Mouse (Mus musculus): Measurements from ENCODE around the gene Tle3.

The Tle3 gene

DNA sequence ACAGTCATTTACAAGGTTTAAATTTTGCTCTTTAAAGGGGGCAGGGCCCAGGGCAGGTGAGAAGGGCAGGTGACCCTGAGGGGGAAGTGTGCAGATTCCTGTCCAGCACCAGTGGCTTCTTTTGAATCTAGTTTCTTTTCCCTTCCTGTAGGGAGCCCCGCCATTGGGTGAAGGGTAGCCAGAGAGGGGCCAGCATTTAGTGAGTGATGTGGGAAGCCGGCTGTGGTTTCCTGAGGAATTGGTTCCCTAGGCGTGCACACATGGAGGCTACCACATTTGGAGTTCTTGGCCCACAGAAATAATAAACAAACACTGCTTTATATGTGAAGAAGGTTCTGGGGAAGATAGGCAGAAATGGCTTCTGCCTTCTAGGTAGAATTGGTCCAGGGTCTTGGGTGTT lies 4.5 kb downstream of the Tle3 start:
- DNase-seq (ENCODE audit: low read depth, low spot score) = no peak

DNA sequence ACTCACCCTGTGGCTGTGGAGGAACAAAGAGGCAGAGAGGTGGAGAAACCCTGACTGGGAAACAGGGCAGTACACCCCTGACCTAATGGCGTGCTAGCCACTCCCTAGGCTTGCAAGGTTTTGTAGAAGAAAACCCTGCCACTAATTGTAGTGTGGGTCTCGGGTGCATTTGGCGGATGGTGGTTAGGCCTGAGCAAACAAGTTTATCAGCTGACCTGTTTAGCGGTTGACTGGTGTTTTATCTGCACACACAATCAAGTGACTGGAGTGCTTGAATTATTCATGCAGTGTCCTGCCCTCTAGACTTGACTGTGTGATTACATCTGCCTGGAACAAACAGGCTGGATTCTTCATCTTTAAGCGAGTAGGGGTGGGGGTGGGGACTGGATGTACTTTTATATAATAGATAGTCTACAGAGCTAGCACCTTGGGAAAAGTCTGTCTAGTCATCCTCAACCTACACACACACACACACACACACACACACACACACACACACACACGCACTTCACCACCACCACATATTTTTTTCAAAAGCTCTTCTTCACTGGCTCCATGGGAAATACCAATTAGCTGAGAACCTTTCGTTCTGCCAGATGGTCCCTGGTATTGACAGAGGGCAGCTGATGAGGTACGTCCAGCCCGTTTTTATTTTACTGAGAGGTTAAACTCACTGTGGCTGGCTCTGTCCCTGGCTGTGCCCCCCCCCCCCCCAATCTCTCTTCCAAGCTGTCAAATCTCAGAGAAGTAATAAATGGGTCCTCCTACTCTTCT lies 5.7 kb downstream of the Tle3 start:
- peak; percentile 76 for DNase-seq (ENCODE audit: low read depth, low spot score)

DNA sequence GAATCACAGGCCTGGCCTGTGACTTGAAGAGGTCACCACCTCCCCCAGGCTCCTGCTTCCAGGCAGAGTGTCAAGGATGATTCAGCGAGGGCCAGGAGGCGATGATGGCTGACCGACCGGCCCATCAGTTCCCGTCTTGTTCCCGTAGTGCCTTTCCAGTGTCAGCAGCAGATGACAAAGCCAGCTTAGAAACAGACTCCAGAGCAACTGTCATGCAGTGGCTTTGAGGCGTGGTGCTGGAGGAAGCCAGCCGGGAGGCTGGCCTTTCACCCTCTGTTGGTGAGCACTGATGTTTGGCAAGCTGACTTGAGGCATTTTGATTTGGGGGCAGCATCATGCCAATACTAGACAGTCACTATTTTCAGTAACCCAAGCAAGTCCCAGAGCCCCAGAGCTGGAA lies 6.3 kb downstream of the Tle3 start:
- no peak for DNase-seq (ENCODE audit: low read depth, low spot score)

DNA sequence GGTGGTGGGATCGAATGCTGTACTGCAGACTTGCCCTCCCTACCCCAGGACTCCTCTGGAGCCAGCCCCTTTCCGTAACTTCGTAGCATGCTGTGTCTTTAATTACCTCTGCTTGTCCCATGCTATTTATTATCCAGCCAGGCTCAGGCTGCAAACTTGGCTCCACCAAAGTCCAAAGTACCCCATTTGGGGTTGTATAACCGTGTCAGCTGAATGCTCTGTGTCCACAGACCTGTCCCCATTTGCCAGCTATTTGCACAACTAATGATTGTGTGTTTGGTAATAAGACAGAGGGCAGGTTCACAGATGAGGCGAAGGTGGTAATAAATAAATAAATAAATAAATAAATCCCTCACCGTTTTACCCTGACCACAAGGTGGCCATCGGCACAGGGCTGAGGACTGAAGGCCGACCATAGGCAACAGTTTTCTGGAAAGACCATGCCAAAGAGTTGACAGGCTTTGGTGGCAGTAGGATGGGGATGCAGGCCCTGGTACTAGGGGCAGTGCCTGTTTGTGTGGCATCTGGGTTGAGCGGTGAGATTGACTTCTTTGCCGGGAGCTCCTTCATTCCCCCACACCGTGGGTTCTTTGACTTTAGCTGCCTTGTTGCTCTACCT lies 7.0 kb downstream of the Tle3 start:
- no peak for DNase-seq (ENCODE audit: low read depth, low spot score)

DNA sequence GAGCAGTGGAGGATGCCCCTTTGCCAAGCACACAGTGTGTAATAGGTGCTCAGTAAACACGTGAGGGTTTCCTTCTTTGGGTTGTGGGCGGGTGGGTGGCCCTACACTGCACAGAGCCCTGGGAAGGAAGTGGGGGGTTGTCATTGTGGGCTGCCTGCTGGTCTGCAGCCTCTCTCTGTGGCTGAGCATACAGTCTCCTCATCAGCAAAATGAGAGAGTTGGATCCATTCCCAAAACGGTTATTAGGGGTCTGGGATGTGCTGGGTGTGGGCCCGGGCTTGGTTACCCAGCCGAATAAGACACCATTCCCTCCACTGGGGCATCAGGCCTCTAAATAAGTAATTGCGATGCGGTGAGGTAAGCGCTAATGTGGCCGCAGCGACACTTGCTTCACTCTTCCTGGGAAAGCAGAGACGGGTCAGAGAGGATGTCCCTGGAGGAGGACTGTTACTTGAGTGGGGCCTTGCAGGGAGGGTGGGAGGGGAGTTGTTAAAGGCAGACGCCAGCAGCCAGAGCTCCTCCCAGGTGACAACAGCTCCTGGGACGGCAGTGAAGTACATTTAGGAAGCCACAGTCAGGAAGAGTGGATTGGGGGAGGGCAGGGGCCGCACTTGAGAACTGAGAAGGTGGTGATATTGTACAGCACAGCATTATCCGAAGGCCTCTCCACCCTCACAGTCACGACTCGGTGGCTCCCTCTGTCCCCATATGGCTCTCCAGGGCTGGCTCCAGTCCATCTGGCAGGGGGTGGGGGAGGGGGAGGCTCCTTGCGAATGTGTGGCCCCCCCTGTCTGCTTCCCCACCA lies 8.3 kb downstream of the Tle3 start:
- DNase-seq (ENCODE audit: low read depth, low spot score) = no peak

DNA sequence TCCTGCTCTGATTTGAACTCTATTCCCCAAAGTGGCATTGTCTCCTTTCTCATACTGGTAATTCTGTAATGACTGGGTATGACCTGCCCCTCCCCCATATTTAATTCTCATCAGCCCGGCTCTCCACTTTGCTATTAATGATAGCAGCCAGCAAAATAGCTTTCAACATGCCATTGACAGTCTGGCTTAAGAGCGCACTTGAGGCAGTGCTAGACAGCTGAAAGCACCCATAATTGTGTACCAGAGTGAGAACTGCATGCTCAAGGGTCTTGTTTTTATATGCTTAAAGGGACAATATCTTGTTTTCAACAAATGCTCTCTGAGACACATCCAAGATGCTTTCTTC lies 8.9 kb downstream of the Tle3 start:
- DNase-seq (ENCODE audit: low read depth, low spot score) = no peak

DNA sequence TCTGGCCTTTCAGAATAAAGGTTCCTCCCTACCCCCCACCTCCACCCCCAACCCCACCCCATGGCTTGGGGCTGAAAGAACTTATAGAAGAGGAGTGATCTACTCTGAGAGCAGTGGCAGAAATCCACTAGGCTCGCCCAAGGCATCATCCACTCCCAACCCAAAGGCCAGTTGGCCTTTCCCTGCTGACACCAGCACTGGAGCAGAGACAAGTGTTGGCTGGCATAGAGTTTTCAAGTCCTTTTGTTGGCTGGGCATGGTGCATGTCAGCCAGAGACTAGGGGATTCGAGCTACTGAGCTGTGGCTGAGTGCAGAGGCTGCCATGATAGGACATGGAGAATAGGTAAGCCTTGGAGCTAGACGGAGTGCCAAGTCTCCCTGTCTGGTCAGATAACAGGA lies 9.3 kb downstream of the Tle3 start:
- DNase-seq (ENCODE audit: low read depth, low spot score) = no peak

DNA sequence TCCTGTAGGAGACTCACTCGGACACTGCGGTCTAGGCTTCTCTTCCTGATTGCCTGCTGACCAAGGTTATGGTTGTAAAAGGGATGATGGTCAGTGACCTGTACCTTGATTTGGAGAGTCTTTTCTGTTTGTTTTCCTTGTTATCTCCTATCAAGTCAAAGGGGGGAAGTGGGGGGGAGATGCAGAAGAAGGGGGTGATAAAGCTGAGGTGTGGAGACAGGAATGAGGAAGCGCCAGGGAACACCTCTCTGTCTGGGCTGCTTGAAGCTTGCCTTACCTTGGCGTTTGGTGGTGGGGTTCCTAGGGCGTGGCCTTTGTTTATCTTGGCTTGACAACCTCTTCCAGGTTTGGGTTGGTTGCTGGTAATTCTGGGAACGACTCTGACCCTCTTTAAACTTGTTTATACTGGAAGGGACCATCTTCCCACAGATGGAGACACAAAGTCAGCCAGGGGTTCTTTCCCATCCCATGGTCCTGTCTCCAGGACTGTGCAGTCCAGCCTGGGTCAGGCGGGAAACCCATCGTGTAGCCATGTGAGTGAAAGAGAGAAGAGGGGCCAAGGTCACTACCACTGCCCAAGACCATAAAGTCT lies 10.5 kb downstream of the Tle3 start:
- DNase-seq (ENCODE audit: low read depth, low spot score) = no peak

DNA sequence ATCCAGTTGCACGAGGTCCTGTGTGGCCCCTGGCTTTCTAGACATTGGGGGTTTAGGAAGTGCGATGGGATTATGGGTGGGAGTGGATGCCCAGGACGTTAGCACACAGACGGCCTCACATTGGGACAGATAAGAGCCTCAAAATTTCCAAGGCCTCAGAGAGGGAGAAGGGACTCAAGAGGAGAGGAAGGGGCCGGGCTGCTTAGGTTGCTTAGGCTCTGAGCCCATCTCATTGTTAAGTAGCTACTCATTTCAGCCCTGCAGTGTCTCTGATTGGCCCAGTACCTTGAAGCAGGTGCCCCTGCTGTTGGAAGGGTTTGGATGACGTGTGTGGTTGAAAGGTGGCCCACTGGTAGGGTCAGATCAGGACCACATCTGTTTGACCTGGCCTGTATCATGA lies 11.9 kb downstream of the Tle3 start:
- no peak for DNase-seq (ENCODE audit: low read depth, low spot score)

DNA sequence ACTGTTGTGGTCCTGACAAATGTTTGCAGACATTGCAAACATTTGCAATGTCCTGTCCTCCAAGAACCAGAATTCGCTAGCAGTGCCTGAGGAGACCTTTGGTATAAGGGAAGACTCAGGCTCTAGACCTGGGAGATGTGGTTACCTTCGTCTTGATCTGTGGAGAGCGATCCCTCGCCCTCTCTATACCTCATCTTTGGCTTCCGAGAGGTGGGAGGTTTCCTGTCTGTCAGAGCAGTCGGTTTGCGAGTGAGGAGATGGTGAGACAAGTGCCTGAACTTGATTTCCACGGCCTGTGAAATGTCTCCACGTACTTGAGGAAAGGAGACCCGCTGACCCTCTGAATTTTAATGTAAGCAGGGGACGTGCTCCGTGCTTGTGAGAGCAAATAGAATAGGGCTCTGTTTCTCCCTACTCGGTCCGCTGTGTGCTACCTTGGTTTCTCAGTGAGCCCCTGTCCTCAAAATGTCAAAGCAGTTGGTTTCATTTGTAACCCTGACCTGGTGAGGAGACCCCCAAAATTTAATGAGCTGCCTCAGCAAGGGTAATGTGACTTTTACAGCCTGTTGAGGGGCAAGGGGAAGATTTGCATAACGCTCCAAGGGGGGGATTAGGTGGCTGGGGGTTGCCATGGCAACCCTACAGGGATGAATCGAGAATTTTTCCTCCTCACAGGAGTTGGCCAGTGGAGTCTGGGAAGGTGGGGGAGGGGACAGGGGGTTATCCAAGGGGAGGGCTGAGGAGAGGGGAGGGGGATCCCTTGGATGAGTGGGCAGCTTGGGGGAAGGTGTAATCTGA lies 12.7 kb downstream of the Tle3 start:
- DNase-seq (ENCODE audit: low read depth, low spot score) = peak; percentile 92

DNA sequence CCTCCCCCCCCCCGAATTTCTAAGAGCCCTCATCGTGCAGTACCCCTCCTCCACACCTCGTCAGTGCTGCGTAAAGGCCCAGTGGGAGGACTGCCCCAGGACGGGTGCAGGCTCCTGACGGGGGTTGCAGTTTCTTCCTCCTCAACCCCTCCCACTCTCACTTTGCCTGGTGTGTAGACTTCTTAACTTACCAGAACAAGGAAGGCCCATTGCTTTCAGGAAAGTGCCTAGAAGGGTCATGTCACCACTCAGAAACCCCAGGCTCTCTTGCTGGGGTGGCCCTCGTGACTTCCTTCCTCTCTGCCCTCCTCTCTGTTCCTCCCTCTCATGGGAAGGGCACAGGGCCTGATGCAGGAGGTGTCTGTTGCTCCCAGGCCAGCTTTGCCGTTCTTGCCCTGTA lies 13.6 kb downstream of the Tle3 start:
- peak; percentile 70 for DNase-seq (ENCODE audit: low read depth, low spot score)

DNA sequence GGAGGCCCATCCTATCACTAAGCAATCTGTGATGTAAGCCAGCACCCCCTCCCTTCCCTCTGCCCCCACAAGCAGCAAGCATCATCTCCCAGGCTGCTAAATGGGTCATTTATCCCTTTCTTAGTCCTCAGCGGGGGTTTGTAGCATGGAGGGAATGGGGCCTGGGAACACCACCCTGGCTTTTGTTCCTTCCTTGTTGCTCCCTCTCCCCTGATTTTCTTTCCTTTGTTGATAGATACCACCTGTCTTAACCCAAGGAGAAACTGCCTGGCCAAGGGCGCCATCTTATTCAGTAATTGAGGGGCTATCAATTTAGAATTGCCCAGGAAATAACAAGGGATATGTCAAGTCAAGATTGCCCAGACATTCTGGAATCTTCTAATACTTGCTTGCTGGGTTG lies 14.1 kb downstream of the Tle3 start:
- DNase-seq (ENCODE audit: low read depth, low spot score) = peak; percentile 93

DNA sequence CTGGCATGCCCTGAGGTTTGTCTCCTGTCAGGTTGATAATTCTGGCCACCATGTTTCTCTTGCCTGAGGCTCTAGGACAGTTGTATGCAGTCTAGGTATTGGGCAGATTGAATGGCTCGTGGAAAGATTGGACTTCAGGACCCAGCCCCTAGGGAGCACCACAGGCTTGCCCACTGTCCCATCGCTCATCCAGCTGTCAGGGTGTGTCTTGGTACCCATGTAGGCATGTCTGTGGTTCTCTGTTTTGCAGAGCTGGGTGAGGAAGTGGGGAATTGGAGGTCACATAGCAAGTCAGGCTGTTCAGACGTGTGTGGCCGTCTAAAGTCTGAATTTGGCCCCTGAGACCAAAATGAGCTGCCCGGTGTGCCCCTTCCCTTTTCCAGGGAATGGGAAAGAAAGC lies 15.6 kb downstream of the Tle3 start:
- no peak for DNase-seq (ENCODE audit: low read depth, low spot score)

DNA sequence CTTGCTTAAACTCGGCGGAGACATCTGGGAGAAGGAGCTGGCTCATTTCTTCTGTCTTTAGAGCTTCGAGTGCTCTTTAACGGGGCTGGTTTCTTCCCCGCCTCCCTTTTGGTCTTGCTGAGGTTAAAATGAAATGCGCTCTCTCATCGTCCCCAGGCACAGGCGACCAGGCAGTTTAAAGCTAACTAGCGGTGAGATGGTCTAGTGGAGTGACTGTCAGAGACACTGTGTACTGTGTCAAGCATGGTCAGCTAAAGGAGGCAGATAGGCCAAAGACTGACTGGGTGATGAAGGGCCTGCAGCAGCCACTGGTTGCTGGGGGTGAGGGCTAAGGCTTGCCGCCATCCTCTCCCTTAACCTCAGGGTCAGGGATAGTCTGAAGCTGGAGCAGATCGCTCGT lies 16.0 kb downstream of the Tle3 start:
- no peak for DNase-seq (ENCODE audit: low read depth, low spot score)

DNA sequence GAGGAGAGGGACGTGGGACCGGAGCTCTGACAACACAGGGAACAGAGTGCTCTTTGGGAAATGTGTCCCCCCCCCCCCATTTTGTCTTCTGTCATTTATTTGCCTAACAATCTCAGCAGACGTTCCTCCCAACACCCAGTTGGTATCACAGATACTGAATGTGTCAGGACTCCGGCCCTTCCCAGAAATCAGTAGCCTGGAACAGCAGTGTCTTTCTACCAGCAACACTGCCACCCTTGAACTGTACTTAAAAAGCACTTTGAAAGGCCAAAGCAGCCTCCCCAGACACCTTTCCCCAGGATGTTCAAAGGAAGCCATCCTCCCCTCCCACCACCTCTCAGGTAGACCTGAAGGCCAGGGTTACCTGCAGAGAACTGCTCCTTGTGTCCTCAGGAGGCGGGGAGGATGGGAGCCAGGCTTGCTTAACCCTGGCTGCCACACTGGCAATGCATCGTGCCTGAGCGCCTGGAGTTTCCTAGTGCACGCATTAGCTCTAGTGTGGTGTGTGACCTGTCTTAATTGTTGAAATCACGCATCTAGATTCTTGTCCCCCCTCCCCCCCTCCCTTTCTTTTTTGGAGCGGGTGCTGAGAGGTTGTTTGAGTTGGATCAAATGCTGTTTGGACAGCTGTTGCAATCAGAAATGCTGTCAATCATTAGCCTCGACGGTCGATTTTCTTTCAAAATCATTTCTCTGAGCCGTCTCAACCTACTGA lies 16.7 kb downstream of the Tle3 start:
- no peak for DNase-seq (ENCODE audit: low read depth, low spot score)

DNA sequence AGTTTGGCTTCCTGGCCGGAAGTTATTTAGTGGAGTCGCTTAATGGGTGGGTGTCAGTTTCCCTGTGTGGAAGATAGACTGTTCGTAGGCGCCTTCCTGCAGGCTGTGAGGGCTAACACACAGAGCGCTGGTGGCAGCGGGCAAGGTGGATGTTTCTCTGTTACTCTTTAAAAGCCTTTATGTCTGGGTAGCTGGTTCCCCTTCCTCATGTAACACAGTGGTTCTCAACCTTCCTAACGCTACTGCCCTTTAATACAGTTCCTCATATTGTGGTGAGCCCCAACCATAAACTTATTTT lies 17.2 kb downstream of the Tle3 start:
- no peak for DNase-seq (ENCODE audit: low read depth, low spot score)

DNA sequence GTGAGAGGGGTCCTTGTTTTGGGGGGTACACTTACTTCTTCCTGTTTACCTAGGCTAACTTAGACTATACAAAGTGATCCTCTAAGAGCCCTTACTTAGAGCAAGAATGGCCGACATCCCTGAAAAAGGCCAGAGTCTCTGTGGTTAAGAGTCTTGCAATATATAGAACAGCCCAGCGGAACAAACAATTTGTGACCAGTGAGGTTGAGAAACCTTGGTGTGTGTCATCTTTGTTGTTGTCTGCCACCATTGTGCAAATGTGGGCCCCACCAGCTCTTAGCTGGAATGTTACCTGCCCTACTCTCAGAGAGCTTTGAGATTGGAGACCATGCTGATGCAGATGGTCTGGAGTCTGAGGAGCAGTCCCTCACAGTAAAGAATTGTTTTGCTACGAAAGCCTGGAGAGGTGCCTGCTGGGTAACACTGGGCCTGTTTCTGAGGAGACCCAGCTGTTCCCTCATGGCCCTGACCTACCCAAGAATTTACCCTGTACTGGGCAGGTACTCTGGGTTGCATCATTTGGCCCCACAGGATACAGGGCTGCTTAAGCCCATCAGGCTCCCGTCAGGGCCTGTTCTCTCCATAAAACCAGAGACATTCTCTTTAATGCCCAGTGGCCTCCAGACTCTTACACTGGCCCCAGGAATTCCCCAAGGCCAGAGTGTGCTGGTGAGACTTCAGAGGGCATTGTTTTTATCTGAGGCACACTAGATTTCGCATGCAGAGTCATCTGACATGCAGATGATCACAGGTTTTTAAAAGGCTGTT lies 19.6 kb downstream of the Tle3 start:
- DNase-seq (ENCODE audit: low read depth, low spot score) = no peak

DNA sequence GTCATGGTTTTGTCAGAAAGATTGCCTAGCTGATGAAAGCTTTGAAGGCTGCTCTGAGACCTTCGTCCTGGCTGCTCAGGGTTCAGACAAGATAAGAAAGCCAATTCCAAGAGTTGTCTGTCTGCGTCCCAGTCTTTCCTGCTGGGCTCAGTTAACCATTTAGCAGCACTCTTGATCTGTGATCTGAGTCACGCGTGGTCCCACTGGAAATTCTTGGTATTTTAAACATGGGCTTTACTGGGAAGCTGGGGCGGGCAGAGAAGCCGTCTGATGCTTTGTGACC lies 20.1 kb downstream of the Tle3 start:
- DNase-seq (ENCODE audit: low read depth, low spot score) = no peak

DNA sequence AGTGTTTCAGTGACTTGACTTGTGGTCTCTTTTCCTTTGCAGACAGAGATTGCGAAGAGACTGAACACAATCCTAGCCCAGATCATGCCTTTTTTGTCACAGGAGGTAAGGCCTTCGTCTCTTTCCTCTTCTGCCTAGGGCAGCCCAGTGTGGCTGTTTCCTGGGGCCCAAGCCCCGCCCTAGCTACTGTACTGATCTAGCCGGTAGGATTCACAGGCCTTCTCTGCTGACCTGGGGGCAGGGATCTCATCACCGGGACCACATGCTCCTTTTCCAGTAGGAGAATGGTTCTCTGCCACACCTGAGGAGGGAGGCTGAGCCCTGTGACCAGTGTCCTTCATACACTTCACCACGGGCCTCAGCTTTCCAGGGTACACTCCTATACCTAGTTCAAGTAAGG lies 21.0 kb downstream of the Tle3 start:
- no peak for DNase-seq (ENCODE audit: low read depth, low spot score)

DNA sequence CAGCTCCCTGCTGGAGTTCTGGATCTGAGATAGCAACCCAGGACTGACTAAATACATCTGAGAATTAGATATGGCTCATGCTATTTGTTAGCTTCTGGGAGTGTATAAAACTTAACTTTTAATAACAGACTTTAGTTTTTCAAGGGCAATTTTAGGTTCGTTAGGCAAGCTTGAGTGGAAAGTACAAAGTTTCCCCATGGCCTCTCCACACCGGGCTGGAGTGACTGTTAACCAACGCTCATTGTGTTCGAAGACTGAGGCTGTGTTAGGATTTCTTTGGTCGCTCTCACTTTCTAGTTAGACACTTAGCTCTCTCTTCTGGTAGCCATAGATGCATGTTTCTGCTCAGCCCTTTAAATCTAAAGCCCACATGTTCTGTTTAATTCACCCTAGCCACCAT lies 21.7 kb downstream of the Tle3 start:
- no peak for DNase-seq (ENCODE audit: low read depth, low spot score)

DNA sequence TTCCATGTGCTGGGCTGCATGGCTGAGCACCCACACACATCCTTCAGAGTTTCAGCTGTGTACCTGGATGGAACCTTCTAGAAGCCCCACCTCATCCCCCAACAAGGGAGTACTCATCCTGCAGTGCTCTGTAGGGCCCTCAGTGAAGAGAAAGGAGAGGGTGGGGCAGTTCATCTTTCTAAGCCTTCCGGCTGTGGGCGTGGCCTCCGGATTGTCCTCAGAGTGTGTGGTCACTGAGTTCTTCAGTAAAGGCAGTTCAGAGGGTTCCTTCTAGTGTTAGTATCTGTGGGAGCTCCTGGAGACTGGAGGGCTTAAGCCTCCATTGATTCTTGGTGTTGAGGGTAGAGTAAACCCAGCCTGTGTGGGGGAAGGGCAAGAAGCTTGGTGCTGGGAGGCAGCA lies 22.9 kb downstream of the Tle3 start:
- peak; percentile 66 for DNase-seq (ENCODE audit: low read depth, low spot score)
